Comparison of ENCODE assay signal across 19 mouse cellular contexts in genomic region chr17:74512308-74512707, GRCm38 (mm10).
"Had no signal": no experiment of that assay in that cellular context is flagged by ENCODE, and none has a peak within 500 bp of the region (broad histone marks: within the 10 kb centered on the region; RNA-seq: fewer than 3 reads in every experiment).

No protein-coding gene starts in this region.

- H3K4me1 ChIP-seq: liver, embryonic 15.5 days; lung, embryonic 15.5 days; midbrain, embryonic 13.5 days; midbrain, embryonic 15.5 days; neural tube, embryonic 13.5 days; neural tube, embryonic 15.5 days; stomach, embryonic 15.5 days had no signal

- H3K4me3 ChIP-seq: liver, embryonic 15.5 days; lung, embryonic 15.5 days; megakaryocyte, embryonic 14.5 days; midbrain, embryonic 13.5 days; midbrain, embryonic 15.5 days; neural tube, embryonic 13.5 days; neural tube, embryonic 15.5 days; stomach, embryonic 15.5 days had no signal

- H3K27ac ChIP-seq: liver, embryonic 15.5 days; lung, embryonic 15.5 days; macrophage; midbrain, embryonic 13.5 days; midbrain, embryonic 15.5 days; neural tube, embryonic 13.5 days; neural tube, embryonic 15.5 days; stomach, embryonic 15.5 days; stomach, postnatal 0 days had no signal

- H3K4me2 ChIP-seq: liver, embryonic 15.5 days; lung, embryonic 15.5 days; midbrain, embryonic 13.5 days; midbrain, embryonic 15.5 days; neural tube, embryonic 13.5 days; neural tube, embryonic 15.5 days; stomach, embryonic 15.5 days had no signal

- DNase-seq: liver, postnatal 0 days; lung, adult 2 months; lung, postnatal 14 days; lung, postnatal 36 days; right cerebral cortex, postnatal 14 days; thymus, adult 2 months; thymus, postnatal 25 days; thymus, postnatal 4 days had no signal

- H3K27me3 ChIP-seq: liver, embryonic 15.5 days; lung, embryonic 15.5 days; megakaryocyte, embryonic 14.5 days; midbrain, embryonic 13.5 days; midbrain, embryonic 15.5 days; neural tube, embryonic 13.5 days; neural tube, embryonic 15.5 days; stomach, embryonic 15.5 days had no signal

- H3K9ac ChIP-seq: liver, embryonic 15.5 days; liver, postnatal 0 days; lung, embryonic 15.5 days; midbrain, embryonic 13.5 days; midbrain, embryonic 15.5 days; neural tube, embryonic 13.5 days; neural tube, embryonic 15.5 days; stomach, embryonic 15.5 days had no signal

- H3K9me3 ChIP-seq: liver, embryonic 15.5 days; lung, embryonic 15.5 days; midbrain, embryonic 13.5 days; midbrain, embryonic 15.5 days; neural tube, embryonic 13.5 days; neural tube, embryonic 15.5 days; stomach, embryonic 15.5 days had no signal

- H3K36me3 ChIP-seq: liver, embryonic 15.5 days; lung, embryonic 15.5 days; midbrain, embryonic 13.5 days; midbrain, embryonic 15.5 days; neural tube, embryonic 13.5 days; neural tube, embryonic 15.5 days; stomach, embryonic 15.5 days had no signal

- ATAC-seq: liver, postnatal 0 days; lung, postnatal 0 days; midbrain, embryonic 13.5 days; midbrain, embryonic 15.5 days had no signal
